Mouse (Mus musculus): ENCODE data around the gene Tmsb15l. TPM values are rescaled to one million over a fixed set of nuclear protein-coding genes. Genes with fewer than 3 reads are reported as not detected.
A peak's percentile ranks its signal among the peaks of the same experiment; 100 is the strongest.
"Not testable (repeated sequence)": the region's sequence is repeated elsewhere in the genome, so short reads cannot be mapped to it uniquely, and the experiment has no call there.

Gene Tmsb15l
- 1 to 10 TPM; 1.3 to 5.9 (median 2.0) TPM for total RNA-seq (2022)

GRCm38 (mm10) chrX:136976424-136977084 lies at the start of gene Tmsb15l, which contains the start of gene Tmsb15b1:
Tmsb15l (minus strand) TSS chrX:136976869.
Tmsb15b1 (minus strand) TSS chrX:136976874.
- DNase-seq (ENCODE audit: low spot score in 2 of 2) = peak in 1 of 2 experiments; percentile 63

GRCm38 (mm10) chrX:137019310-137019709 lies 42.6 kb upstream of the Tmsb15l start:
- DNase-seq (ENCODE audit: low spot score in 2 of 2) = no peak

- DNase-seq (ENCODE audit: low spot score in 2 of 2) = no peak
These were observed 41.0 kb upstream of the Tmsb15l start for GRCm38 (mm10) chrX:137017668-137018067.

DNA sequence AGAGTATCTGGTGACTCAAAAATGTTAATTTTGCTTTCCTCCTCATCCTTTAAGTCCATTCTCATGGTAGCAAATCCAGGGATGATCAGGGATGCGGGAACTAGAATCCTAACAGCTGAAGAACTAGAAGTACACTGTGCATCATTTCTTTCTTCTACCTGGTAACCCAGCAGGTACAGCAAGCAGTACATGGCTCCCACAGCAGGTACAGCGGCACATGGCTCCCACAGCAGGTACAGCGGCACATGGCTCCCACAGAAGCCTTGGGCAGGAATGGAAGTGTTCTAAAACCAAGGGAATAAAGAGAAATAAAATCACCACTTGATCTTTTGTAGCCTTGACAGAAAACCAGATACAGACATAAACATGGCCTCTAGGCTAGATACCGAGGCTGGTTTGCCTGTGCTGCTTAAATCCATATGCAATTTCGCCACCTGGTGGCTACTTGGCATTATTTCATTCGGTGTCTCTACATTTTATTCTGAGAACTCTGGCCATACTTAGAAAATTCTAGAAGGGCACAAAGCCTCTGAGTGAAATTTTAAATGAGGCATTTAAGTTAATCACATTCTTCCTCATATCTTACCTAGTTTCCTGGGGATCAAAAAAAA lies 38.5 kb upstream of the Tmsb15l start:
- no peak for DNase-seq (ENCODE audit: low spot score in 2 of 2)

DNA sequence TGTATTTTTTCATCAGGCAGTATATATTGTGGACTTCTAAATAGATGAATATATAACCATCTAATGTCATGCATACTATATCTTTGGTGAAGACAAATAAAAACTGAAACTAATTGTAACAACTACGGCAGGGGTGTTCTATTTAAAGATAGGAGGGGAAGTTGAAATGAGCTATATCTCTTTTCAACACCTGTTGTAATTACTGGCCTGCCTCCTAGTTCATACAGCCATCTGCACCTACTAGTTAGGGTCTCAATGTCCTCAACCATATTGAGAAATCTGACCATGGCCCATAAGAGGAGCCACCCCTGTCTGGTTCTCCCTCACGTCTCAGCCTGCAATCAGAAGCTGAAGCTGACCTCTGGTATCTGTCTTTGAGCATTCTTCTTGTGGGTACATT lies 19.6 kb upstream of the Tmsb15l start:
- no peak for DNase-seq (ENCODE audit: low spot score in 2 of 2)

GRCm38 (mm10) chrX:136993641-136994040 lies 17.0 kb upstream of the Tmsb15l start:
- no peak for DNase-seq (ENCODE audit: low spot score in 2 of 2)

- peak; percentile 60 to 88 for DNase-seq (ENCODE audit: low spot score in 2 of 2)
These were observed 16.4 kb upstream of the Tmsb15l start, which contains the start of gene Zcchc18 for GRCm38 (mm10) chrX:136992978-136993547. Zcchc18 (plus strand) TSS chrX:136993155.

DNA sequence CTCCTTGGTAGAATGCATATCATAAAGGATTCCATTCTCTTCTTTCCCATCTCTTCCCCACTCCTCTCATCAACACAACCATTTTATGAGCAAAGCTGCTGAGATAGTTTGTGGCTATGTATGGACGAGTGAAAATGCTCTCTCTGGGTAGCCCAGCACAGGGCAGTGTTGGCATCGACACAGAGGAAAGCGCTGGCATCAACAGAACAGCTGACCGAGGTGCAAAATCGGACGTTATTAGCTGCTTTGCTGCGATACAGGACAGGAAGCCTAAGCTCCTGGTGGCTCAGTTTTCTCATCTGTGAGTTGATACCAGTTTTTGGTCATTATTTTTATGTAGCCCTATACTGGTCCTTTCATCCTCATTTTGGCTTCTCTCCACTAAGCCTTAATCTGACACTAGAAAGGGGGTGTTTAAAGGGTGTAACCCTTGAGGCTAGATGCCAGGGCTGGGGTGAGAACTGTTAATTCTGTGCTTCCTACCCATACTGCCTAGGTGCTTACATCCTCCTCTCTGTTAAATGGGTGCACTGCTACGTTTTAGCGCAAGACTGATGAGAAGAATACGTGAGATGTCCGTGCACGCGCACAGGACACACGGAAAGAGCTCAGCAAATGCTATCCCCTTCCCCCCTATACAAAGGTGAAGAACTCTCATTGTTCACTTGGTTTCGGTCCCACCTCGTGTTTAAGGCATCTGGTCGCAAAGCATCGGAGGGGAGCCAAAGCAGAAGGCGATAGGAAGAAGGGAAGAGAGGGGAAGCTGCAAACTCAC lies 15.7 kb upstream of the Tmsb15l start:
- no peak for DNase-seq (ENCODE audit: low spot score in 2 of 2)

DNA sequence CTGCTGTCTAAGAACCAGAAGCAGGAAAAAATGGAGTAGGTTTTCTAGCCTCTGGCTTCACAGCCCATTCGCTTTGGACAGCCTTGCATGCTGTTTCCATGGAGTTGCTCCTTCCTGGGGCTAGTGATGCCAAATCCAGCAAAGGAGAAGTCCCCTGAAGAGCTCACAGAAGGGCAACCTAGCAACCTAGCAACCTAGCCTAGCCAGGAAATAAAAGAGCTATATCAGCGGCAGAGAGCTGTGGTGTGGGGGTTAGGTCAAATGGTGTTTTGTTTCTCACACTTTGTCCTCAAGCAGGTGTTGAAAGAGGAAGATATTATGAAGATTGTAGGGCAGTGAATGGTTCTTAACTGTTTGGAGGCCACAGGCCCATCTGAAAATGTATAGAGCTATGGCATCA lies 14.6 kb upstream of the Tmsb15l start:
- DNase-seq (ENCODE audit: low spot score in 2 of 2) = no peak

- DNase-seq (ENCODE audit: low spot score in 2 of 2) = no peak
These were observed 9.4 kb upstream of the Tmsb15l start for GRCm38 (mm10) chrX:136986039-136986438.

GRCm38 (mm10) chrX:136978616-136979015 lies 1.9 kb upstream of the Tmsb15l start:
- no peak for DNase-seq (ENCODE audit: low spot score in 2 of 2)

- DNase-seq (ENCODE audit: low spot score in 2 of 2) = not testable (repeated sequence)
These were observed 1.3 kb downstream of the Tmsb15l start, which contains the start of gene Tmsb15b2 for GRCm38 (mm10) chrX:136975397-136975796. Tmsb15b2 (minus strand) TSS chrX:136975497.

DNA sequence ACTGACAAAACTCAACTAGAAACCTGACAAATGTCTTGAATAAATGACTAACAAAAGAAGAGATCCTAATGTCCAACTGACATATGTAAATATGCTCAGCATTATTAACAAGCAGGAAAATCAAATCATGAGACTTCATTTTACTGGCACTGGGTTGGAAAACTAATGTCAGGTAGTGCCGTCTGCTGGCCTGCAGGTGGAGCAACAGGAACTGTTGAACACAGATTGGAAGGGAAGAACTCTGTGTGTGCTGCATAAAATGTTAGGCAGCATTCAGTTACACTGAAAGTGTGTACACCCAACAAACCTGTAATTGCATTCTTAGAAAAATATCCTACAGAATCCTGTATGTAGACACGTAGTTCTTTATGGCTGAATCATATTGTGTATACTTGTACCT lies 17.0 kb downstream of the Tmsb15l start:
- no peak for DNase-seq (ENCODE audit: low spot score in 2 of 2)

DNA sequence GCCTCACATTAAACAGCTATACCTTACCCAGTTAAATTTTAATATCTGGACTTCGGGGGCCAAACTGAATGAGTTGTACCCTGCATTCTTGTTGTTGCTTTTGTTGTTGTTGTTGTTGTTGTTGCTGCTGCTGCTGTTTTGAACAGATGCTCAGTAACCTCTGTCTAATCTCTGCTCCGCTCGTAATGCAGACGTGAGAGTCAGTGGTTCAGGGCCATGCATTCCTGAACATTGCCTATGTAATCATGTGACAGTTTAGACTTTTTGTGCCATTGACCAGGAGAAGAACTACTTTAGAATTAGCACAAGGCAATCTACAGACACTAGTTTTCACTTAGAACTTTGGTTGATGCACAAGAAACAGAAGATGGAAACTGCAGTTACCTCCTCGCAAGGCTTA lies 18.4 kb downstream of the Tmsb15l start:
- not testable (repeated sequence) for DNase-seq (ENCODE audit: low spot score in 2 of 2)

DNA sequence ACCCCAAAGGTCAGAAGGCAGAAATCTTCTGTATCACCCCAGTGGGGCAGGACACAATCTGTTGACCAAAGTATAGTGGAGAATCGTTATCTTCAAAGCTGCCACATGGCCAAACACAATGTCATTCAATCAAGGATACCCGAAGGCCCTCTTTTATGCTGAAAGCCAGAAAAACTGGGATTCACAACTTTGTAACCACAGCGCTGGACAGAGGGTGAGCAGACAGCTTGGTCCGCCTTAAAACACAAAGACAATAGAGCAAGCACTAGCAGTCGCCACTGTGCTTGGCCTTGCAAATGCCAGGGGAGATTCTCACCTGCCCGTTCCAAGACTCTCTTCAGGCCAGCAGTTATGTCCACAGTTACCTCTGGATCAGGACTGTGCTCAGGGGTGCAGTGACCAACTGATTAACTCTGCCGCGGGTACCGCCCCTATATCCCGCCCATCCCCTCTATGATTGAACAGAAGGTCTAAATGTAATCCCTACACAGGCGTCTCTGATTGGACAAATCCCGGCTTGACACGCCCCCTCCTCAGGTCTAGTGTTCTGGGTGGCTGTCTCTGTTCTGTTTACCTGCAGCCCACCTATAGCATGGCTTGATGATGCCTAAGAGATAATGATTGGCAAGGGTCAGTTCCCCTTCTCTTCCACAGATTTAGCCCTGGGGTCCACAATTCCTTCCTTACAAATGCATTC lies 18.9 kb downstream of the Tmsb15l start:
- DNase-seq (ENCODE audit: low spot score in 2 of 2) = peak; percentile 28 to 89

- DNase-seq (ENCODE audit: low spot score in 2 of 2) = no peak
These were observed 38.7 kb downstream of the Tmsb15l start for GRCm38 (mm10) chrX:136937985-136938384.

DNA sequence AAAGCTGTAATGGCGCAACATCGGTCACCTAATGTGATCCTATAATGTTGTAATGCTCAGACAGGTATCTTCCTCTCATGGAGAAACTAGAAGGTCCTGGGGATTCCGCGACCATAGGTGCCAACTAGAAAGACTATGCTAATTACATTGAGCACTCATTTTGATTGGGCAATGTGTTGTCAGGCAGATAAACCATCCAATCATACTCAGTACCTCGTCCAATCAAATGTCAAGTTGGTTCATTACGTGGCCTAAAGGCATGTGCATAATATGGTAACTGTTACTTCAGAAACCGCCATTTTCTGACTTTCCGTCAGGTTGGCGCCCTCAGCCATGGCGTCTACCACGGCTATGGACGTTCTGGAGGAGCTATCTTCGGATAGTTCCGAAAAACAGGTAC lies 49.6 kb downstream of the Tmsb15l start, which contains the start of gene H2bfm:
H2bfm (plus strand) TSS at position 295 of the 400 bp plus-strand sequence.
- no peak for DNase-seq (ENCODE audit: low spot score in 2 of 2)

DNA sequence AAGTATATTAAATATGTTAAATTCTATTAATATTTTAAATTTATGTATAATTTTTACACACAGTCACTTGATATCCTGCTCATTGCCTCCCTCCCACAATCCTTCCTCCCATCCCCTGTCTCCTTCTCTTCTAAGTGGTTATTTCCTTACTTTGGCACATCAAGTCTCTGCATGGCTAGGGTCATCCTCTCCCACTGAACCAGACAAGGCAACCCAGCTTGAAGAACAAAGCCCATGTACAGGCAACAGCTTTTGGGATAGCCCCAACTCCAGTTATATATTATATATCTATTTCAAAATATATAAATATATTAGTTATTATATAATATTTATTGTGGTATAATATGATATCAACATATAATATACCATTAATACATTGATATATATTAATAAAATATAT lies 50.8 kb downstream of the Tmsb15l start:
- no peak for DNase-seq (ENCODE audit: low spot score in 2 of 2)

Measured in left cerebral cortex, adult 8-10 months (tissue).